In the genomic region with DNA sequence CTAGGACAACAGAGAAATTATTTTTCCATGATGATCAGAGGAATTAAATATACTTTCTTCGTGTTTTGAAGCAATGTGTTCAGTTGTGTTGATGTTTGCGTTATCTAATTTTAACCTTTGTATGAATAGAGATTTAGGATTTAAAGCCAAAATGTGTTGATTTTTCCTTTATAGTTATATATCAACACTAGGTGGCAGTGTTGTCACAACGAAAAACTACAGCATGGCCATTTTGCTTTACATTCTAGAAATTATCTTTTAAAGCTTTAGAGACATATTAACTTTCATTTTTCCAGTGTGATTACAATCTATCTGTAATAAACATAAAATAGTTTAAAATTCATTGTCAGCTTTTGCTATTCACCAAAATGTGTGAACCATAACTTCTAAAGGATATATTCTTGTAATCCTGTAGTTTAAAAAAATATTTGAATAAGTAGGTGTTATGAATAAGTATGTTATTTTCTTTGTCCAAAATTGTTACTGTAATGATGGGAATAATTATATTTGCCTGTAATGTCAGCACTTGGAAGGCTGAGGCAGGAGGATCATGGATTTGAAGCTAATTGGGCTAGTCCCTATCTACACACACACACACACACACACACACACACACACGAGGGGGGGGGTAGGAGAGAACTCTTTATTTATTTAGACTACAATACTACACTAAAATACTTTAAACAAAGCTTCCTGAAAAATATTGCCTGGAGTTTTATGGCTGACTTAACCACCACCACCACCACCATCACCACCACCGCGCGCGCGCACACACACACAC, we compare ENCODE assay signal across 10 mouse cellular contexts.
DNase-seq lines count a peak whose midpoint lies in the region; ATAC-seq and TF ChIP-seq lines count a peak whose summit lies in the region.
"Had no signal": no experiment of that assay in that cellular context is flagged by ENCODE, and none has a peak within 500 bp of the region (broad histone marks: within the 10 kb centered on the region; RNA-seq: fewer than 3 reads in every experiment).

No protein-coding gene starts in this region.

- H3K4me1 ChIP-seq in MEL (ENCODE audit: control insufficient read depth in 1 of 2, insufficient read depth in 2 of 2, low read length in 2 of 2) = no peaks in the 10 kb centered on the region
- H3K4me1 ChIP-seq in embryonic facial prominence, embryonic 14.5 days (ENCODE audit: control insufficient read depth, insufficient read depth, low read length) = no peaks in the 10 kb centered on the region

- TF ChIP-seq CTCF in left cerebral cortex, adult 2 months (IDR thresholded peaks at IDR 0.05) = peak; percentile 69
- TF ChIP-seq CTCF in MEL (IDR thresholded peaks at IDR 0.05 in 2 of 3, conservative IDR thresholded peaks at IDR 0.05 in 1 of 3; ENCODE audit: control insufficient read depth in 1 of 3, insufficient read depth in 1 of 3, low read depth in 2 of 3, low read length in 3 of 3, poor library complexity in 1 of 3, severe bottlenecking in 1 of 3) = peak in 2 of 3 experiments; percentile 11 to 65; a peak in 2 of 6 replicates

- no peak for TF ChIP-seq POLR2A in MEL (IDR thresholded peaks at IDR 0.05; ENCODE audit: control insufficient read depth in 1 of 2, insufficient read depth in 1 of 2, low read depth in 1 of 2, low read length in 2 of 2, poor library complexity in 1 of 2)

- no peaks in the 10 kb centered on the region for H3K79me2 ChIP-seq in MEL (ENCODE audit: control insufficient read depth, insufficient read depth, low read length, poor library complexity)

- no peaks in the 10 kb centered on the region for H3K36me3 ChIP-seq in MEL (ENCODE audit: control insufficient read depth in 1 of 2, insufficient read depth in 2 of 2, low read length in 2 of 2)
- no peaks in the 10 kb centered on the region for H3K36me3 ChIP-seq in embryonic facial prominence, embryonic 14.5 days (ENCODE audit: control insufficient read depth, insufficient read depth, low read length)

- peak; percentile 38 for DNase-seq in embryo, embryonic 10 days (ENCODE audit: low spot score)
- DNase-seq in embryo, embryonic 9.5 days (ENCODE audit: extremely low spot score) = no peak
- no peak for DNase-seq in left cerebral cortex, adult 2 months (ENCODE audit: extremely low spot score in 1 of 2, low spot score in 2 of 2)
- DNase-seq in left cerebral cortex, postnatal 10 days (ENCODE audit: extremely low spot score in 1 of 2, low spot score in 2 of 2) = no peak
- peak; percentile 28 for DNase-seq in MEL (ENCODE audit: low read depth, low spot score)
- peak; percentile 38 for DNase-seq in embryonic facial prominence, embryonic 14.5 days (ENCODE audit: low spot score)
- DNase-seq in adrenal gland, adult 8-10 months = no peak
- DNase-seq: heart, adult 11 months had no signal

- H3K4me3 ChIP-seq in left cerebral cortex, adult 2 months = no peak overlapping the region
- H3K4me3 ChIP-seq in MEL (ENCODE audit: control insufficient read depth in 1 of 2, insufficient read depth in 1 of 2, low read depth in 2 of 2, low read length in 2 of 2) = no peak overlapping the region
- no peak overlapping the region for H3K4me3 ChIP-seq in embryonic facial prominence, embryonic 14.5 days (ENCODE audit: low read depth, low read length)

- 62% methylated on average over 9 of the region's 9 CpGs for WGBS in embryonic facial prominence, embryonic 14.5 days

- H3K9ac ChIP-seq in MEL (ENCODE audit: control insufficient read depth, low read depth, low read length, poor library complexity, severe bottlenecking) = no peak overlapping the region
- H3K9ac ChIP-seq in embryonic facial prominence, embryonic 14.5 days (ENCODE audit: low read depth, low read length) = no peak overlapping the region

- no peak for ATAC-seq in embryonic facial prominence, embryonic 14.5 days (ENCODE audit: low read depth)
- no peak for ATAC-seq in megakaryocyte, adult 5-6 weeks (ENCODE audit: poor library complexity, severe bottlenecking)
- ATAC-seq: CD4-positive, CD25-positive, alpha-beta regulatory T cell, adult 4 months had no signal

- TF ChIP-seq RAD21 in MEL (IDR thresholded peaks at IDR 0.05; ENCODE audit: low read depth, low read length) = peak; percentile 77

- H3K4me2 ChIP-seq in embryonic facial prominence, embryonic 14.5 days (ENCODE audit: low read depth, low read length) = no peak overlapping the region

- H3K27ac ChIP-seq in left cerebral cortex, adult 2 months = no peak overlapping the region
- H3K27ac ChIP-seq in MEL (ENCODE audit: control insufficient read depth, low read depth, low read length) = no peak overlapping the region
- no peak overlapping the region for H3K27ac ChIP-seq in embryonic facial prominence, embryonic 14.5 days (replicated peaks; ENCODE audit: low read depth, low read length)

- TF ChIP-seq EP300 in MEL (IDR thresholded peaks at IDR 0.05; ENCODE audit: low read depth in 1 of 2, low read length in 2 of 2) = no peak

- intact Hi-C loops in left cerebral cortex, adult 2 months (cut with DNase I) = loop anchor here (2.0 kb wide), 3 partner anchors 617 to 819 kb away; no protein-coding TSS in a partner anchor
- intact Hi-C loops in left cerebral cortex, postnatal 10 days (cut with DNase I) = loop anchor here (2.0 to 5.0 kb wide), 2 partner anchors 617 to 817 kb away; no protein-coding TSS in a partner anchor

- H3K9me3 ChIP-seq in MEL (replicated peaks; ENCODE audit: insufficient read depth, low read length) = no peaks in the 10 kb centered on the region
- H3K9me3 ChIP-seq in embryonic facial prominence, embryonic 14.5 days (ENCODE audit: control insufficient read depth, low read length) = no peaks in the 10 kb centered on the region

- no peaks in the 10 kb centered on the region for H3K27me3 ChIP-seq in MEL (ENCODE audit: control insufficient read depth in 1 of 2, insufficient read depth in 2 of 2, low read length in 2 of 2)
- no peaks in the 10 kb centered on the region for H3K27me3 ChIP-seq in embryonic facial prominence, embryonic 14.5 days (replicated peaks; ENCODE audit: control insufficient read depth, insufficient read depth, low read length)

TF ChIP-seq in MEL, 35 proteins besides CTCF, POLR2A, EP300 and RAD21:
- TF ChIP-seq MAFK (IDR thresholded peaks at IDR 0.05; ENCODE audit: borderline replicate concordance, low read depth, low read length) (no peak), SMC3 (IDR thresholded peaks at IDR 0.05; ENCODE audit: low read depth, low read length) (peak; percentile 61), POLR2AphosphoS5 (IDR thresholded peaks at IDR 0.05; ENCODE audit: borderline replicate concordance, low read depth, low read length) (no peak), USF1 (IDR thresholded peaks at IDR 0.05; ENCODE audit: low read depth, low read length) (no peak), MYB (IDR thresholded peaks at IDR 0.05; ENCODE audit: low read depth, low read length) (no peak), RCOR1 (IDR thresholded peaks at IDR 0.05; ENCODE audit: low read depth, low read length) (no peak), POLR2AphosphoS2 (IDR thresholded peaks at IDR 0.05; ENCODE audit: low read length) (no peak), HCFC1 (IDR thresholded peaks at IDR 0.05; ENCODE audit: low read depth, low read length) (no peak), ZNF384 (IDR thresholded peaks at IDR 0.05; ENCODE audit: low read depth, low read length) (no peak), ZC3H11A (IDR thresholded peaks at IDR 0.05; ENCODE audit: low read depth, low read length) (peak; percentile 45), MAZ (IDR thresholded peaks at IDR 0.05; ENCODE audit: low read depth, low read length) (no peak)

Comparison
In these comparisons a context has a peak if more than half of its experiments do, and no peak if none do; other contexts are left out.
1. DNase-seq: peak in embryo, embryonic 10 days (single experiment), MEL (single experiment) and embryonic facial prominence, embryonic 14.5 days (single experiment); none in embryo, embryonic 9.5 days (single experiment), left cerebral cortex, adult 2 months (0 of 2), left cerebral cortex, postnatal 10 days (0 of 2) and adrenal gland, adult 8-10 months (single experiment).